Mouse (Mus musculus) midbrain, postnatal 0 days (tissue): Measurements from ENCODE around the gene Gm37419. TPM values are rescaled to one million over a fixed set of nuclear protein-coding genes. Genes with fewer than 3 reads are reported as not detected.

Source experiments
- ATAC-seq: fragments of 200-750 bp; cut with Nextera tagmentation; 2 replicates; pipeline ENCODE4 v1.8.0; 2017; ENCODE audit warnings: moderate number of reproducible peaks, mild to moderate bottlenecking, moderate TSS enrichment, moderate library complexity; ENCODE audit not compliant: low FRiP score
- DNase-seq: peaks from one replicate; pipeline ENCODE4 v3.0.0-alpha.2; 2015; ENCODE audit warnings: low spot score
- H3K27ac ChIP-seq: fragments of 300-500 bp; sonication (generic); 2 replicates; pipeline ENCODE4 v1.5.1; 2014; ENCODE audit warnings: low read depth, mild to moderate bottlenecking, low read length, mixed read lengths
- H3K27me3 ChIP-seq: fragments of 300-500 bp; sonication (generic); 2 replicates; pipeline ENCODE4 v1.6.1; 2014; ENCODE audit warnings: low read length, control low read depth, mixed read lengths; ENCODE audit not compliant: insufficient read depth
- H3K36me3 ChIP-seq: fragments of 300-500 bp; sonication (generic); 2 replicates; pipeline ENCODE4 v1.6.1; 2014; ENCODE audit warnings: low read length, control low read depth, mixed read lengths; ENCODE audit not compliant: insufficient read depth
- H3K4me1 ChIP-seq: fragments of 300-500 bp; sonication (generic); 2 replicates; pipeline ENCODE4 v1.6.1; 2014; ENCODE audit warnings: mild to moderate bottlenecking, control low read depth, antibody characterized with exemption, low read length, mixed read lengths; ENCODE audit not compliant: insufficient read depth
- H3K4me2 ChIP-seq: fragments of 300-500 bp; sonication (generic); 2 replicates; pipeline ENCODE4 v1.6.1; 2014; ENCODE audit warnings: low read depth, mild to moderate bottlenecking, low read length, mixed read lengths; ENCODE audit not compliant: poor library complexity, severe bottlenecking
- H3K4me3 ChIP-seq: fragments of 300-500 bp; sonication (generic); 2 replicates; pipeline ENCODE4 v1.5.1; 2014; ENCODE audit warnings: low read depth, mild to moderate bottlenecking, low read length, moderate library complexity
- H3K9ac ChIP-seq: fragments of 300-500 bp; sonication (generic); replicated peaks from 2 replicates; pipeline ENCODE4 v1.6.1; 2014; ENCODE audit warnings: mild to moderate bottlenecking, low read length, moderate library complexity, mixed read lengths; ENCODE audit not compliant: poor library complexity, severe bottlenecking
- H3K9me3 ChIP-seq: fragments of 300-500 bp; sonication (generic); 2 replicates; pipeline ENCODE4 v1.6.1; 2016; ENCODE audit warnings: low read length, control low read depth
- CTCF ChIP-seq: IDR thresholded peaks from 2 replicates; pipeline ENCODE4 v1.5.1; 2016; ENCODE audit warnings: antibody characterized with exemption, mild to moderate bottlenecking
- WGBS: fragments of 180-500 bp; shearing (Covaris S2); extraction: QIAGEN DNeasy Blood & Tissue Kit; methylation state at CpG from one replicate; pipeline ENCODE4 v1.1.7; 2014; 5-methylcytosine and 5-hydroxymethylcytosine counted together
- polyA plus RNA-seq: library from polyadenylated mRNA; unstranded; fragments of >200 nt; fragmentation: Nextera tagmentation; extraction: Ambion mirVana; gene quantifications from 2 replicates; pipeline ENCODE4 v1.2.1, GENCODE M21; 2015
- total RNA-seq: library from RNA; depleted of rRNA; stranded (reverse); fragments of >200 nt; gene quantifications from 2 replicates; pipeline ENCODE4 v1.2.3, GENCODE M21; 2014

The Gm37419 gene
- total and polyA plus RNA-seq, 2 experiments from 2014 or later: not detected

DNA sequence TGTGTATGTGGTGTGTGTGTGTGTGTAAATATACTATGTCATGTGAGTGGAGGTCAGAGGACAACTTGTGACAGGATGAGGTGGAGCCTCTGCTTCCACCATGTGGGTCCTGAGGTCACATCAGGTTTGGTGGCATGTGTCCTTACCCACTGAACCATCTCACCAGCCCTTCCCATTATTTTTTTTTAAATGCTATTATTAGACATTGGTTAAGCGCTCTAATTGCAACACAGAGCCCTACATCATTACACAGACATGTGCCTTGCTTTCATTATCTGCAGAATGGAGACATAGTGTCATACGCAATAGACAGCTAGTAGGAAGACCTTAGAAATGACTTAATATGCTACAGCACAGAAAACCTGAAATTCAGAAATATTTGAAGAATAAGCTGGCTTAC, 12.1 kb upstream of the Gm37419 start:
- Histone ChIP-seq H3K9ac (no peak overlapping the region), H3K36me3 (no peaks in the 10 kb centered on the region), H3K27me3 (peaks cover 19% of the 10 kb centered on the region), H3K4me1 (0 out of 2 replicates have a peak, but pooled peaks cover 4% of the 10 kb centered on the region), H3K4me3 (no peak overlapping the region), H3K9me3 (no peaks in the 10 kb centered on the region), H3K4me2 (no peak overlapping the region), H3K27ac (no peak overlapping the region)
- WGBS: 97% methylated on average over 2 of the region's 2 CpGs
- no peak for TF ChIP-seq CTCF
- ATAC-seq (no peak), DNase-seq (no peak)

DNA sequence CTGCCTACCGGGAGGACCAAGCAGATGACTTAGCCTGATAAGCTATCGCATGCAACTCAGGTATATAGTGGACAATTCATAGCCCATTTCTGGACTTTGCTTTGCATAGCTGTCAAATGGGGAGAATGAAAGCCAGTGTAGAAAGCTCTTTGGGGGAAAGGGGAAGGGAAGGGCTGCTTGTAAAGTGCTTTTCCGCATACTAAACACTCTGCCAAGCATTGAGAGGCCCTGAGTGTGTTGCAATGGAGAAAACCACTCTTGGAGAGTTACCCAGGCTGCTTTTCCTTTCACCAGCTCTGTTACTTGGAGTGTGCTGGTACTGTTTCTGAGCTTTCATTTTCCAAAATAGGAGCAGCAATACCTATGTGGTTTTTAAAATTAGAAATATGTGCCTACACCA, 10.6 kb upstream of the Gm37419 start:
- no peak overlapping the region for H3K4me2 ChIP-seq
- H3K4me3 ChIP-seq: no peak overlapping the region
- H3K36me3 ChIP-seq: no peaks in the 10 kb centered on the region
- H3K9ac ChIP-seq: no peak overlapping the region
- 84% methylated on average over 3 of the region's 3 CpGs for WGBS
- peaks cover 19% of the 10 kb centered on the region for H3K27me3 ChIP-seq
- TF ChIP-seq CTCF: no peak
- no peaks in the 10 kb centered on the region for H3K9me3 ChIP-seq
- peaks cover 10% of the 10 kb centered on the region; the same call in 1 of the 2 replicates for H3K4me1 ChIP-seq
- DNase-seq (no peak), ATAC-seq (no peak)
- H3K27ac ChIP-seq: no peak overlapping the region

DNA sequence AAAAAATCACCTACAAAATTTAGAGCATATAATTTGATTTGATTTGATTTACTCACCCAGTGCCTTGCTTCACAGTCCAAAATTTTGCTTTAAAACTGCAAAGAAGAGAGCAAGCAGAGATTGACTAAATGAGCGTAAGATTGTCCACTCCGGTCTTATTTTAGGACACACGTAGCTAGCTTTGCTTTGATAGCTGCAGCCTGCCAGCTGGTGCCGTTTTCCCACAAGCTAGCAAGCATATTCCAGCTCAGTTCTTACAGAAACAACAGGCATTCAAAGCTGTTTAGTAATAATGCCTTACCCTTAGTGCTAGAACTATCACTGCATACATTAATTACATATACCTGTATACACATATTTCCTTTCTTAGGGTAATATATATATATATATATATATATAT, 9.8 kb upstream of the Gm37419 start:
- TF ChIP-seq CTCF: no peak
- Histone ChIP-seq H3K4me3 (no peak overlapping the region), H3K36me3 (no peaks in the 10 kb centered on the region), H3K9me3 (no peaks in the 10 kb centered on the region), H3K4me2 (no peak overlapping the region), H3K27ac (no peak overlapping the region), H3K4me1 (peaks cover 10% of the 10 kb centered on the region; the same call in 1 of the 2 replicates), H3K9ac (no peak overlapping the region), H3K27me3 (peaks cover 19% of the 10 kb centered on the region)
- ATAC-seq (no peak), DNase-seq (no peak)
- WGBS: 62% methylated on average over 4 of the region's 4 CpGs

GRCm38 (mm10) chr16:23979446-23979845, 8.8 kb upstream of the Gm37419 start:
- Histone ChIP-seq H3K4me3 (no peak overlapping the region), H3K4me2 (no peak overlapping the region), H3K27me3 (peaks cover 19% of the 10 kb centered on the region), H3K9ac (no peak overlapping the region), H3K9me3 (no peaks in the 10 kb centered on the region), H3K27ac (no peak overlapping the region), H3K4me1 (peaks cover 10% of the 10 kb centered on the region; the same call in 1 of the 2 replicates), H3K36me3 (no peaks in the 10 kb centered on the region)
- DNase-seq (no peak), ATAC-seq (no peak)
- WGBS: 91% methylated on average over 9 of the region's 9 CpGs
- no peak for TF ChIP-seq CTCF

DNA sequence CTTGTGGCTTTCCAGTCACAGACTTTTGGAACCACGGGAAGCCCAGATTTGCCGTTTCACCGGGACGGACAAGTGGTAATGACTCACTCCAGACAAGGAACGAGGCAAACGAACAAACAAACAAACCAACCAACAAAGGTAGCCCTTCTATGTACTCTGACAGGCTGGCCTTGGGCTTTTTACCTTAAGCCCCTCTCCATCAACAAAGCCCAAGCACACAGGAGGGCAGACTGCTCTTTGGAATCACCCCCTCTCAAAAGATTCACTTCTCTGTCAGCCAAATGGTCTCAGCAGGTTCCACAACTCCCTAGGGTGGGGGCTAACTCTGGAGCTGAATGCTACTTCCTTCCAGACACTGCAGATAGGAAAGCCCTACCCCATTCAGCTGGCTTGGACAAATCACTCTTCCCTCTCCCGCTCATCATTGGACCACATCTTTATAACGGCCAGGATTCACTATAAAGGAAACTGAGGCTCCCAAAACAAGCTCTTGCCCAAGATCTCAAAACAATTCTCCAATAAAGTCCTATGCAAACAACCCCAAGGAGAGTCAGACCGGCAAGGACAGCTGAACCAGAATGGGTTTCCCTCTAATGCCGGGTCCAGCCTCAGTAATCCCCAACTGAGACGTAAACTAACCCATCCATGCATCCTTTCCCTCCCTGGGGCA, 7.9 kb upstream of the Gm37419 start:
- no peaks in the 10 kb centered on the region for H3K9me3 ChIP-seq
- WGBS: 9% methylated on average over 11 of the region's 11 CpGs
- no peak for ATAC-seq
- DNase-seq: no peak
- peak overlapping the region; percentile 45; the same call in 1 of the 2 replicates for H3K4me3 ChIP-seq
- H3K4me2 ChIP-seq: peak overlapping the region; percentile 93
- no peak overlapping the region for H3K27ac ChIP-seq
- no peaks in the 10 kb centered on the region for H3K36me3 ChIP-seq
- no peak overlapping the region for H3K9ac ChIP-seq
- no peak for TF ChIP-seq CTCF
- H3K27me3 ChIP-seq: peaks cover 19% of the 10 kb centered on the region
- H3K4me1 ChIP-seq: peaks cover 10% of the 10 kb centered on the region; the same call in 1 of the 2 replicates

- 2% methylated on average over 32 of the region's 32 CpGs for WGBS
- H3K4me1 ChIP-seq: peaks cover 10% of the 10 kb centered on the region; the same call in 1 of the 2 replicates
- ATAC-seq: no peak
Measured at GRCm38 (mm10) chr16:23980991-23981720, 7.1 kb upstream of the Gm37419 start.

More at GRCm38 (mm10) chr16:23980991-23981720, 7.1 kb upstream of the Gm37419 start:
- no peak for TF ChIP-seq CTCF
- H3K36me3 ChIP-seq: no peaks in the 10 kb centered on the region
- H3K27ac ChIP-seq: no peak overlapping the region
- peak overlapping the region; percentile 45 for H3K4me3 ChIP-seq
- H3K9me3 ChIP-seq: no peaks in the 10 kb centered on the region
- no peak for DNase-seq
- peaks cover 19% of the 10 kb centered on the region for H3K27me3 ChIP-seq
- H3K9ac ChIP-seq: 0 out of 2 replicates have a peak overlapping the region, but pooled peaks have one; percentile 24
- H3K4me2 ChIP-seq: peak overlapping the region; percentile 93
